Comparison of ENCODE assay signal across 11 mouse cellular contexts in the genomic region with DNA sequence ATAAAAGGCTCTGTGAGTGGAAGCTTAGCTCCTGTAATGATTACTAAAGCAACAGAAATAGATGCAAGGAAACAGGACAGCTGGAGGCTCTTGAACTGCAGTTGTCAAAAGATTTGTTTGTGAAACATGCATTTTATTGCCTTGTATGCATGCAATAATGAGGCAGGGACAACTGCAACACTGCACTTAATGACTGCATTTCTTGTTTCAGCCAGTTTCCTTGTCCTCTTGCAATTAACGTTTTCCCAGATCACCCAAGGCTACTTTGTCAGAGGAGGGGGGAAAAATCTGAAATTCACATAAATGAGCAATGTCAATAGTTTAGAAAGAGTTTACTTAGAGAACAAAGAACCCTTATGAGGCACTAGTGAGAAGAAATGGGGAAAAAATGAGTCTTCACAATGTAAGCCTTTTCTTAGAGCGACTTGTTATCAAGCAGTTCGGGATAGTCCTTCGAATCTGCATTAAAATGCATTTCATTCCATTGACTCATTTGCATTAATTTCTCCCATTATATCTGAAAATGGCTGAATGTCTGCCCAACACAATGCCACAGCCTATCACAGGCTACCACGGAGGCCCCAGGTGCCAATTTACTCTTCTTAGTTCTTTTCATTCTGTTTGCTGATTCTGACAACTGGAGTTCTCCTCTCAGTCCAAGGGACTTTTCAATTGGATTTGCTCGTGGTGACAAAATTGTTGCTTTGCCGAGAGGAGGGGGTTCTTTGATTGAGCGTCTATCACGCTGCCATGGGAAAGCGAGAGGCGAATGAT.
DNase-seq lines count a peak whose midpoint lies in the region; ATAC-seq and TF ChIP-seq lines count a peak whose summit lies in the region.
"Had no signal": no experiment of that assay in that cellular context is flagged by ENCODE, and none has a peak within 500 bp of the region (broad histone marks: within the 10 kb centered on the region; RNA-seq: fewer than 3 reads in every experiment).

No protein-coding gene starts in this region.

- H3K9ac ChIP-seq in heart, embryonic 14.5 days (ENCODE audit: low read length) = no peak overlapping the region
- H3K9ac ChIP-seq in forebrain, postnatal 0 days = peak overlapping the region; percentile 15; the same call in 1 of the 2 replicates
- H3K9ac ChIP-seq in midbrain, embryonic 14.5 days (replicated peaks; ENCODE audit: low read length) = 0 out of 2 replicates have a peak overlapping the region, but pooled peaks have one; percentile 1
- no peak overlapping the region for H3K9ac ChIP-seq in liver, embryonic 11.5 days (ENCODE audit: low read depth, low read length)
- H3K9ac ChIP-seq: liver, embryonic 14.5 days had no signal

- ATAC-seq in heart, embryonic 14.5 days (ENCODE audit: insufficient number of reproducible peaks, insufficient read depth, low FRiP score, low read depth) = no peak
- peak; percentile 81 for ATAC-seq in forebrain, postnatal 0 days
- ATAC-seq in midbrain, embryonic 14.5 days (ENCODE audit: low FRiP score, low TSS enrichment) = peak; percentile 89
- no peak for ATAC-seq in monocyte, adult 5-6 weeks (replicated peaks; ENCODE audit: insufficient number of reproducible peaks, low FRiP score, low TSS enrichment, poor library complexity, severe bottlenecking)
- no peak for ATAC-seq in liver, embryonic 11.5 days (replicated peaks; ENCODE audit: low FRiP score)

- no peak for TF ChIP-seq CTCF in forebrain, postnatal 0 days (IDR thresholded peaks at IDR 0.05; ENCODE audit: low read depth)

- no peaks in the 10 kb centered on the region for H3K27me3 ChIP-seq in heart, embryonic 14.5 days (ENCODE audit: control insufficient read depth, insufficient read depth, low read length)
- H3K27me3 ChIP-seq in forebrain, postnatal 0 days (ENCODE audit: insufficient read depth, low read length) = no peaks in the 10 kb centered on the region
- no peaks in the 10 kb centered on the region for H3K27me3 ChIP-seq in midbrain, embryonic 14.5 days (ENCODE audit: control insufficient read depth, insufficient read depth, low read length)
- H3K27me3 ChIP-seq in liver, embryonic 11.5 days (replicated peaks; ENCODE audit: control insufficient read depth, insufficient read depth, low read length) = no peaks in the 10 kb centered on the region

- intact Hi-C loops in heart, postnatal 14 days (cut with DNase I) = no loop called here

- no peaks in the 10 kb centered on the region for H3K9me3 ChIP-seq in heart, embryonic 14.5 days (ENCODE audit: control insufficient read depth, low read length)
- no peaks in the 10 kb centered on the region for H3K9me3 ChIP-seq in forebrain, postnatal 0 days (ENCODE audit: low read length)
- no peaks in the 10 kb centered on the region for H3K9me3 ChIP-seq in midbrain, embryonic 14.5 days (ENCODE audit: control insufficient read depth, low read length)
- no peaks in the 10 kb centered on the region for H3K9me3 ChIP-seq in liver, embryonic 11.5 days (ENCODE audit: control insufficient read depth, low read length)

- no peaks in the 10 kb centered on the region for H3K36me3 ChIP-seq in heart, embryonic 14.5 days (ENCODE audit: control insufficient read depth, insufficient read depth, low read length)
- H3K36me3 ChIP-seq in forebrain, postnatal 0 days (ENCODE audit: insufficient read depth) = no peaks in the 10 kb centered on the region
- H3K36me3 ChIP-seq in midbrain, embryonic 14.5 days (ENCODE audit: control insufficient read depth, insufficient read depth, low read length) = no peaks in the 10 kb centered on the region
- no peaks in the 10 kb centered on the region for H3K36me3 ChIP-seq in liver, embryonic 11.5 days (ENCODE audit: control insufficient read depth, insufficient read depth, low read length)

- no peak overlapping the region for H3K4me3 ChIP-seq in heart, embryonic 14.5 days (ENCODE audit: control insufficient read depth in 1 of 2, insufficient read depth in 1 of 2, low read depth in 1 of 2, low read length in 2 of 2)
- peak overlapping the region; percentile 29 for H3K4me3 ChIP-seq in forebrain, postnatal 0 days (ENCODE audit: low read depth, low read length)
- H3K4me3 ChIP-seq in midbrain, embryonic 14.5 days (replicated peaks; ENCODE audit: low read depth, low read length) = no peak overlapping the region; the same call in 1 of the 2 replicates
- no peak overlapping the region for H3K4me3 ChIP-seq in liver, embryonic 11.5 days (ENCODE audit: low read depth, low read length)

- DNase-seq in heart, postnatal 14 days = no peak
- DNase-seq in brain, embryonic 18.5 days (ENCODE audit: low read depth, low spot score) = peak; percentile 16
- peak; percentile 67 for DNase-seq in forebrain, postnatal 0 days
- DNase-seq in midbrain, embryonic 14.5 days = peak; percentile 81
- DNase-seq in thymus, postnatal 0 days (ENCODE audit: low spot score) = no peak
- no peak for DNase-seq in liver, embryonic 11.5 days (ENCODE audit: low spot score)
- DNase-seq: cerebellum, adult 9-10 months; kidney, postnatal 4 days had no signal

- peak overlapping the region; percentile 24 for H3K4me2 ChIP-seq in heart, embryonic 14.5 days (ENCODE audit: low read length)
- H3K4me2 ChIP-seq in forebrain, postnatal 0 days (ENCODE audit: low read depth) = peak overlapping the region; percentile 51
- peak overlapping the region; percentile 49 for H3K4me2 ChIP-seq in midbrain, embryonic 14.5 days (ENCODE audit: low read length)
- no peak overlapping the region for H3K4me2 ChIP-seq in liver, embryonic 11.5 days

- peaks cover 3 to 14% of the 10 kb centered on the region in 2 experiments for H3K4me1 ChIP-seq in heart, embryonic 14.5 days (ENCODE audit: control insufficient read depth in 2 of 2, insufficient read depth in 2 of 2, low read length in 2 of 2)
- H3K4me1 ChIP-seq in forebrain, postnatal 0 days (ENCODE audit: insufficient read depth) = peaks cover 7% of the 10 kb centered on the region; the same call in 1 of the 2 replicates
- peaks cover 25% of the 10 kb centered on the region for H3K4me1 ChIP-seq in midbrain, embryonic 14.5 days (ENCODE audit: control insufficient read depth, insufficient read depth, low read length)
- no peaks in the 10 kb centered on the region for H3K4me1 ChIP-seq in liver, embryonic 11.5 days (replicated peaks; ENCODE audit: control insufficient read depth, insufficient read depth, low read length)

- 45% methylated on average over 11 of the region's 11 CpGs for WGBS in heart, embryonic 14.5 days
- 5% methylated on average over 11 of the region's 11 CpGs for WGBS in forebrain, postnatal 0 days
- 2% methylated on average over 11 of the region's 11 CpGs for WGBS in midbrain, embryonic 14.5 days
- WGBS in liver, embryonic 11.5 days = 67% methylated on average over 11 of the region's 11 CpGs

- H3K27ac ChIP-seq in heart, embryonic 14.5 days (replicated peaks in 1 of 2; ENCODE audit: control insufficient read depth in 1 of 2, insufficient read depth in 1 of 2, low read depth in 2 of 2, low read length in 2 of 2) = no peak overlapping the region
- H3K27ac ChIP-seq in forebrain, postnatal 0 days (ENCODE audit: low read depth, low read length) = no peak overlapping the region
- peak overlapping the region; percentile 71 for H3K27ac ChIP-seq in midbrain, embryonic 14.5 days (replicated peaks; ENCODE audit: low read depth, low read length)
- H3K27ac ChIP-seq in liver, embryonic 11.5 days (ENCODE audit: low read depth, low read length) = no peak overlapping the region
- H3K27ac ChIP-seq: liver, embryonic 14.5 days had no signal

Comparison
In these comparisons a context has a peak if more than half of its experiments do, and no peak if none do; other contexts are left out.
1. ATAC-seq: peak in forebrain, postnatal 0 days (single experiment) and midbrain, embryonic 14.5 days (single experiment); none in heart, embryonic 14.5 days (single experiment), monocyte, adult 5-6 weeks (single experiment) and liver, embryonic 11.5 days (single experiment).
2. H3K9ac ChIP-seq: peak in forebrain, postnatal 0 days (single experiment) and midbrain, embryonic 14.5 days (single experiment); none in heart, embryonic 14.5 days (single experiment) and liver, embryonic 11.5 days (single experiment).
3. DNase-seq: peak in brain, embryonic 18.5 days (single experiment), forebrain, postnatal 0 days (single experiment) and midbrain, embryonic 14.5 days (single experiment); none in heart, postnatal 14 days (0 of 2), thymus, postnatal 0 days (single experiment) and liver, embryonic 11.5 days (single experiment).